Mouse (Mus musculus): ENCODE measurements around the gene Jak1. TPM values are rescaled to one million over a fixed set of nuclear protein-coding genes. Genes with fewer than 3 reads are reported as not detected.
A peak's percentile ranks its signal among the peaks of the same experiment; 100 is the strongest.

Gene Jak1
- polyA plus RNA-seq, 1 experiment from 2014 or later: 53.6 TPM

GRCm38 (mm10) chr4:101235964-101236363, 29.1 kb downstream of the Jak1 start:
- Histone ChIP-seq H3K9ac (no peak overlapping the region), H3K27ac (replicated peaks) (no peak overlapping the region), H3K36me3 (no peaks in the 10 kb centered on the region), H3K4me3 (no peak overlapping the region), H3K4me1 (peaks cover 41% of the 10 kb centered on the region), H3K27me3 (replicated peaks) (no peaks in the 10 kb centered on the region), H3K9me3 (0 out of 2 replicates have a peak, but pooled peaks cover 3% of the 10 kb centered on the region), H3K4me2 (no peak overlapping the region)
- ATAC-seq (ENCODE audit: extremely low read depth, insufficient number of reproducible peaks, low FRiP score, low TSS enrichment): no peak
- WGBS: 89% methylated on average over 1 of the region's 1 CpGs

- Histone ChIP-seq H3K9ac (no peak overlapping the region), H3K9me3 (0 out of 2 replicates have a peak, but pooled peaks cover 3% of the 10 kb centered on the region), H3K36me3 (no peaks in the 10 kb centered on the region), H3K4me3 (no peak overlapping the region), H3K4me2 (no peak overlapping the region), H3K27ac (replicated peaks) (peak overlapping the region; percentile 30; the same call in 1 of the 2 replicates), H3K4me1 (peaks cover 39% of the 10 kb centered on the region), H3K27me3 (replicated peaks) (no peaks in the 10 kb centered on the region)
- no peak for ATAC-seq (ENCODE audit: extremely low read depth, insufficient number of reproducible peaks, low FRiP score, low TSS enrichment)
- 75% methylated on average over 1 of the region's 1 CpGs for WGBS
These were observed 30.3 kb downstream of the Jak1 start for GRCm38 (mm10) chr4:101234753-101235152.

GRCm38 (mm10) chr4:101234332-101234731, 30.8 kb downstream of the Jak1 start:
- no peak for ATAC-seq (ENCODE audit: extremely low read depth, insufficient number of reproducible peaks, low FRiP score, low TSS enrichment)
- Histone ChIP-seq H3K4me2 (no peak overlapping the region), H3K4me1 (peaks cover 37% of the 10 kb centered on the region), H3K27ac (replicated peaks) (peak overlapping the region; percentile 30), H3K36me3 (no peaks in the 10 kb centered on the region), H3K9ac (no peak overlapping the region), H3K9me3 (0 out of 2 replicates have a peak, but pooled peaks cover 3% of the 10 kb centered on the region), H3K27me3 (replicated peaks) (no peaks in the 10 kb centered on the region), H3K4me3 (no peak overlapping the region)
- 59% methylated on average over 1 of the region's 1 CpGs for WGBS

GRCm38 (mm10) chr4:101230621-101231020, 34.5 kb downstream of the Jak1 start:
- peaks cover 6% of the 10 kb centered on the region; the same call in 1 of the 2 replicates for H3K9me3 ChIP-seq

GRCm38 (mm10) chr4:101227398-101227797, 37.7 kb downstream of the Jak1 start:
- H3K36me3 ChIP-seq: no peaks in the 10 kb centered on the region
- ATAC-seq (ENCODE audit: extremely low read depth, insufficient number of reproducible peaks, low FRiP score, low TSS enrichment): no peak

More at GRCm38 (mm10) chr4:101230621-101231020, 34.5 kb downstream of the Jak1 start:
- H3K4me2 ChIP-seq: no peak overlapping the region
- H3K36me3 ChIP-seq: no peaks in the 10 kb centered on the region
- peaks cover 20% of the 10 kb centered on the region for H3K4me1 ChIP-seq
- H3K9ac ChIP-seq: no peak overlapping the region
- H3K27me3 ChIP-seq (replicated peaks): no peaks in the 10 kb centered on the region
- H3K4me3 ChIP-seq: no peak overlapping the region
- no peak overlapping the region for H3K27ac ChIP-seq (replicated peaks)
- no peak for ATAC-seq (ENCODE audit: extremely low read depth, insufficient number of reproducible peaks, low FRiP score, low TSS enrichment)
- WGBS: 76% methylated on average over 2 of the region's 2 CpGs

GRCm38 (mm10) chr4:101225984-101226383, 39.1 kb downstream of the Jak1 start:
- WGBS: 76% methylated on average over 5 of the region's 5 CpGs
- Histone ChIP-seq H3K27me3 (replicated peaks) (no peaks in the 10 kb centered on the region), H3K4me1 (peaks cover 14% of the 10 kb centered on the region), H3K4me2 (no peak overlapping the region), H3K27ac (replicated peaks) (no peak overlapping the region), H3K36me3 (no peaks in the 10 kb centered on the region), H3K9ac (no peak overlapping the region), H3K9me3 (peaks cover 3% of the 10 kb centered on the region; the same call in 1 of the 2 replicates), H3K4me3 (no peak overlapping the region)
- ATAC-seq (ENCODE audit: extremely low read depth, insufficient number of reproducible peaks, low FRiP score, low TSS enrichment): no peak

More at GRCm38 (mm10) chr4:101227398-101227797, 37.7 kb downstream of the Jak1 start:
- Histone ChIP-seq H3K27ac (replicated peaks) (no peak overlapping the region), H3K4me1 (peaks cover 11% of the 10 kb centered on the region), H3K9me3 (peaks cover 6% of the 10 kb centered on the region; the same call in 1 of the 2 replicates), H3K4me3 (no peak overlapping the region), H3K9ac (no peak overlapping the region), H3K4me2 (no peak overlapping the region), H3K27me3 (replicated peaks) (no peaks in the 10 kb centered on the region)
- 82% methylated on average over 3 of the region's 3 CpGs for WGBS

- no peak overlapping the region for H3K9ac ChIP-seq
- ATAC-seq (ENCODE audit: extremely low read depth, insufficient number of reproducible peaks, low FRiP score, low TSS enrichment): no peak
- H3K27me3 ChIP-seq (replicated peaks): no peaks in the 10 kb centered on the region
- H3K4me1 ChIP-seq: peaks cover 34% of the 10 kb centered on the region
- H3K4me2 ChIP-seq: no peak overlapping the region
- 0 out of 2 replicates have a peak overlapping the region, but pooled peaks have one; percentile 20 for H3K27ac ChIP-seq (replicated peaks)
- no peaks in the 10 kb centered on the region for H3K36me3 ChIP-seq
- no peak overlapping the region for H3K4me3 ChIP-seq
- no peaks in the 10 kb centered on the region for H3K9me3 ChIP-seq
- 47% methylated on average over 2 of the region's 2 CpGs for WGBS
These were observed 44.1 kb downstream of the Jak1 start for GRCm38 (mm10) chr4:101220946-101221345.

- H3K4me2 ChIP-seq: no peak overlapping the region
- ATAC-seq (ENCODE audit: extremely low read depth, insufficient number of reproducible peaks, low FRiP score, low TSS enrichment): no peak
- H3K27me3 ChIP-seq (replicated peaks): no peaks in the 10 kb centered on the region
- no peak overlapping the region for H3K9ac ChIP-seq
- no peaks in the 10 kb centered on the region for H3K36me3 ChIP-seq
- no peak overlapping the region for H3K4me3 ChIP-seq
- H3K27ac ChIP-seq (replicated peaks): no peak overlapping the region
- H3K4me1 ChIP-seq: peaks cover 32% of the 10 kb centered on the region
- 64% methylated on average over 2 of the region's 2 CpGs for WGBS
- no peaks in the 10 kb centered on the region for H3K9me3 ChIP-seq
These were observed 45.2 kb downstream of the Jak1 start for GRCm38 (mm10) chr4:101219839-101220238.

- ATAC-seq (ENCODE audit: extremely low read depth, insufficient number of reproducible peaks, low FRiP score, low TSS enrichment): no peak
- no peaks in the 10 kb centered on the region for H3K36me3 ChIP-seq
- no peak overlapping the region for H3K4me2 ChIP-seq
- no peaks in the 10 kb centered on the region for H3K27me3 ChIP-seq (replicated peaks)
- peaks cover 29% of the 10 kb centered on the region for H3K4me1 ChIP-seq
- WGBS: 75% methylated on average over 2 of the region's 2 CpGs
- H3K9me3 ChIP-seq: no peaks in the 10 kb centered on the region
- no peak overlapping the region for H3K9ac ChIP-seq
- H3K4me3 ChIP-seq: no peak overlapping the region
- no peak overlapping the region for H3K27ac ChIP-seq (replicated peaks)
These were observed 48.0 kb downstream of the Jak1 start for GRCm38 (mm10) chr4:101217026-101217540.

- no peaks in the 10 kb centered on the region for H3K27me3 ChIP-seq (replicated peaks)
These were observed 48.8 kb downstream of the Jak1 start for GRCm38 (mm10) chr4:101216286-101216685.

GRCm38 (mm10) chr4:101213477-101213876, 51.6 kb downstream of the Jak1 start:
- no peak overlapping the region for H3K4me3 ChIP-seq
- ATAC-seq (ENCODE audit: extremely low read depth, insufficient number of reproducible peaks, low FRiP score, low TSS enrichment): no peak
- H3K9me3 ChIP-seq: no peaks in the 10 kb centered on the region
- peaks cover 10% of the 10 kb centered on the region for H3K4me1 ChIP-seq
- 79% methylated on average over 2 of the region's 2 CpGs for WGBS
- H3K27me3 ChIP-seq (replicated peaks): no peaks in the 10 kb centered on the region
- no peak overlapping the region for H3K4me2 ChIP-seq
- H3K9ac ChIP-seq: no peak overlapping the region
- H3K27ac ChIP-seq (replicated peaks): no peak overlapping the region
- H3K36me3 ChIP-seq: no peaks in the 10 kb centered on the region

More at GRCm38 (mm10) chr4:101216286-101216685, 48.8 kb downstream of the Jak1 start:
- no peak overlapping the region for H3K27ac ChIP-seq (replicated peaks)
- H3K4me2 ChIP-seq: no peak overlapping the region
- H3K36me3 ChIP-seq: no peaks in the 10 kb centered on the region
- H3K4me1 ChIP-seq: peaks cover 29% of the 10 kb centered on the region
- no peak overlapping the region for H3K9ac ChIP-seq
- H3K9me3 ChIP-seq: no peaks in the 10 kb centered on the region
- ATAC-seq (ENCODE audit: extremely low read depth, insufficient number of reproducible peaks, low FRiP score, low TSS enrichment): no peak
- no peak overlapping the region for H3K4me3 ChIP-seq
- 75% methylated on average over 4 of the region's 4 CpGs for WGBS

- Histone ChIP-seq H3K9me3 (no peaks in the 10 kb centered on the region), H3K36me3 (no peaks in the 10 kb centered on the region), H3K4me2 (no peak overlapping the region), H3K27me3 (replicated peaks) (no peaks in the 10 kb centered on the region), H3K9ac (no peak overlapping the region), H3K4me3 (no peak overlapping the region), H3K27ac (replicated peaks) (no peak overlapping the region), H3K4me1 (peaks cover 31% of the 10 kb centered on the region)
- no peak for ATAC-seq (ENCODE audit: extremely low read depth, insufficient number of reproducible peaks, low FRiP score, low TSS enrichment)
- WGBS: 77% methylated on average over 2 of the region's 2 CpGs
These were observed 57.6 kb downstream of the Jak1 start for GRCm38 (mm10) chr4:101207492-101207891.
